ENCODE assay signal across 22 mouse cellular contexts in the genomic region with DNA sequence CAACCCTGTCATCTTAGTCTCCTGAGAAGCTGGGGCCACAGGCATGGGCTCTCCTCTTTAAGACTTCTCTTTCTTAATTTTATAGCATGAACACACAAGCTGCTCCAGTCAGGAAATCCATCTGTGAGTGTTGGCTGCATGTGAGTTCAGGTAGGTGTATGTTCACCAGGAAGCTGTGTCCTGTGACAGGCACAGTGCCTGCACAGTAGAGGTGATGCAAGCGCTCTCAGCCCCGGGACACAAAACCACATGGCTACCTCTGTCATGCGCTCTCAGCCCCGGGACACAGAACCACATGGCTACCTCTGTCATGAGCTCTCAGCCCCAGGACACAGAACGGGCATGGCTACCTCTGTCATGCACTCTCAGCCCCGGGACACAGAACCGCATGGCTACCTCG. TPM values are rescaled to one million over a fixed set of nuclear protein-coding genes. Genes with fewer than 3 reads are reported as not detected.
A peak's percentile ranks its signal among the peaks of the same experiment; 100 is the strongest.
DNase-seq lines count a peak whose midpoint lies in the region; ATAC-seq lines count a peak whose summit lies in the region.
"Had no signal": no experiment of that assay in that cellular context is flagged by ENCODE, and none has a peak within 500 bp of the region (broad histone marks: within the 10 kb centered on the region; RNA-seq: fewer than 3 reads in every experiment).

No protein-coding gene starts in this region.

- peak; percentile 53 for DNase-seq in heart, adult 11 months
- no peak for DNase-seq in heart, postnatal 36 days
- DNase-seq in MN1 (ENCODE audit: low spot score), result peak; percentile 40
- peak; percentile 77 for DNase-seq in gonadal fat pad, adult 2 months (ENCODE audit: low read depth)
- no peak for DNase-seq in lung, postnatal 25 days (ENCODE audit: low spot score)
- no peak for DNase-seq in kidney, adult 8-10 months
- DNase-seq in thymus, postnatal 4 days, result no peak
- DNase-seq: adrenal gland, adult 2 months; adrenal gland, postnatal 10 days; adrenal gland, postnatal 25 days; B cell, adult 2 months; cerebellum, adult 11 months; cerebellum, adult 18-20 months; cerebellum, adult 8-10 months; cerebellum, adult 9-11 months; cerebellum, postnatal 14 days; cerebellum, postnatal 36 days; embryo, embryonic 11 days had no signal

- intact Hi-C loops in heart, postnatal 36 days (cut with DNase I), result no loop called here

- ATAC-seq in megakaryocyte progenitor cell, adult 5-6 weeks (replicated peaks; ENCODE audit: poor library complexity), result peak; percentile 76
- ATAC-seq: CD4-positive, CD25-positive, alpha-beta regulatory T cell, adult 4 months; forebrain, embryonic 13.5 days; forebrain, embryonic 15.5 days had no signal

RNA-seq across cellular contexts. Expression of gene Gkap1, which starts 12.0 kb away (rescaled TPM):
- 10 to 100 TPM; 21.7 to 23.5 TPM for total RNA-seq in heart, postnatal 36 days (2021)
- 34.6 and 45.5 TPM in 2 replicates for polyA plus RNA-seq in gonadal fat pad, adult 2 months (2012; rRNA removed)
- 10.9 and 11.6 TPM in 2 replicates for total RNA-seq in megakaryocyte progenitor cell, adult 5-6 weeks (2015)
- total RNA-seq in megakaryocyte progenitor cell, adult 5-6 weeks (2017), result 14.6 and 20.2 TPM in 2 replicates

RNA-seq across cellular contexts. Expression of gene Ubqln1, which starts 48.1 kb away (rescaled TPM):
- total RNA-seq in heart, postnatal 36 days (2021), result 10 to 100 TPM; 47.8 to 49.6 TPM
- polyA plus RNA-seq in gonadal fat pad, adult 2 months (2012; rRNA removed), result 203 and 215 TPM in 2 replicates
- total RNA-seq in megakaryocyte progenitor cell, adult 5-6 weeks (2015), result 52.2 and 57.6 TPM in 2 replicates
- 53.0 and 64.7 TPM in 2 replicates for total RNA-seq in megakaryocyte progenitor cell, adult 5-6 weeks (2017)

Comparison
In these comparisons a context has a peak if more than half of its experiments do, and no peak if none do; other contexts are left out.
1. DNase-seq: peak in heart, adult 11 months (single experiment), MN1 (single experiment) and gonadal fat pad, adult 2 months (single experiment); none in heart, postnatal 36 days (0 of 2), lung, postnatal 25 days (single experiment), kidney, adult 8-10 months (0 of 2) and thymus, postnatal 4 days (single experiment).